Mouse (Mus musculus): ENCODE results near the gene Ptprd. TPM values are rescaled to one million over a fixed set of nuclear protein-coding genes. Genes with fewer than 3 reads are reported as not detected.

The Ptprd gene
- polyA plus RNA-seq, 2 experiments from 2014 or later, result not detected

DNA sequence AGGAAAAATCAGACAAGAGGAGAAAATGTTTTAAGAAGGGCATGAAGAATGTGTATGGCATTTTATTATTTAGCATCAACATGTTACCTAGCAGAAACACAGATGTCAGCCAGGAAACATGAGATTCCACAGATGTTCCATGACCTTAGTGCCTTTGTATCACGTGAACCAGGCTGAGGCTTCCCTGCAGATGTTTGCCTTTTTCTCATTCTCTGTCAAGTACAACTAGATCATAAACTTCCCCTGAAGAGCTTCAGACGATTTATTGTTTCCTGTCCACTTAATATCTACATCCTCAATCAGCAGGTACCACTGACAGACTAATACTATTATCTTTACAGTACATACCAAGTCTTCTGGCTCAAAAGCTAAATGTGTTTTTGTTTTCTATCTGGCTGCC, 1605.0 kb downstream of the Ptprd start:
- no peak for ATAC-seq

DNA sequence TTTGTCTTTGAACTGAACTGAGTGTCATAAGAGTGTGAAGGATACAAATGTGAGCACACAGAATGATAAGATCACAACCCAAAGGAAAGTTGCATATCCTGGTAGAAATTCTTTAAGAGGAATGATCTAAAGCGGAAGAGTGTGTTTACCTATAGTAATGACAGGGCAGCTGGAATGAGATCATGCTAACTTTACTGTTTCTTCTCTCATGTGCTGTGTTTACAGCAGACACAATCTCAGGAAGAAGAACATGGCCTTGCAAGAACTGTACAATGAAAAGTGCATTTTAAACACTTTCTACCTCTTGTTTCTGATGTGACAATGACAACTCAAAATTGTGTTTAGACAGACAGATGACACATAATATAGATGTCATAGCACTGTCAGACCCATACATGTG, 1621.0 kb downstream of the Ptprd start:
- ATAC-seq, result no peak

DNA sequence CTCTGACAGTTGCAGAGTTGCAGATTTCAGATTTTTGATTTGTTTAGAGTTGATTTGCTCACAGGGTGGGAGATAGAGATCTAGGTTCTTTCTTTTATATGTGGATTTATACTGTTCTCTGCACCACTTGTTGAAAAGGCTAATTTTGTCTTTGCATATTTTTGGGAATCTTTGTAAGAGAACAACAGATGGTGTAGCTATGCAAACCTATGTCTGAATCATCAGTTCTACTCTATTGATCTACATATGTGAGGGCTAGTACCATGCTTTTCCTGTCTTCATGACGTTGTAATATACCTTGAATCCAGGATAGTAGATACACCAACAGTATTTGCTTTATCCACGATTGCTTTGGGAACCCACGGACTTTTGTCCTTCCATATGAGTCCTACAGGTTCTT, 1628.7 kb downstream of the Ptprd start:
- no peak for ATAC-seq

DNA sequence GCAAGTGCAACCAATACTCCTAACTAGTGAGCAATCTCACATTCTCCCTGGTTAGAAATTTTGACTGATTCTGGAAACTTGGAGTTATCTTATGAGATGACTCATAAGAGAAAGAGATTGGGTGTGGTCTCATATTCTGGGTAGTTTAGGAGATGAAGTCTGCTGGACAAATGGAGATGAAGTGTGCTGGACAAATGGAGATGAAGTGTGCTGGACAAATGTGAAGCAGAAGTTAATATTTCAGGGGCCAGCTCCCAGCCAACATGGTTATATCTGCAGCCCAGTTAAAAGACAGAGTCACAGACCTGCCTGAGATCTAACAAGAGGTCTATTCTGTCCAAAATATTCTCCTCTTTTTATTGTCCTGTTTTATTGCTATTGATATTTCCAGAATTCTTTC, 1645.8 kb downstream of the Ptprd start:
- no peak for ATAC-seq

DNA sequence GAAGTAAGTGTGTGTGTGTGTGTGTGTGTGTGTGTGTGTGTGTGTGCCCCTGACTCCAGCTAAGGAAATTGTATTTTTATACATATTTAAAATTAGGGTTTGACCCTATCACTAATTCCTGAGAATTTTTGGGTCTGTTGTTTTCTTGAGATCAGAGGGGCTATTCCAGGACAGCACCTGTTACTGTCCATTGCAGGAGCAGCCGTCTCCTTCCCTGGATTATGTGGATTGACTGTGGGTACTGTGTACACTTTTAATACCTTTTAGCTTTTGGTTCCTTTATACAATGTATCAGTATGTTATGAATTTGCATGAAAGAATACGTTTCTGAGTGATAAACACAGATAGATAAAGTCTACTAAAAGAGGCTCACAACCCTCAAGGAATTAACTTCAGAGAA, 1670.0 kb downstream of the Ptprd start:
- no peak for ATAC-seq

DNA sequence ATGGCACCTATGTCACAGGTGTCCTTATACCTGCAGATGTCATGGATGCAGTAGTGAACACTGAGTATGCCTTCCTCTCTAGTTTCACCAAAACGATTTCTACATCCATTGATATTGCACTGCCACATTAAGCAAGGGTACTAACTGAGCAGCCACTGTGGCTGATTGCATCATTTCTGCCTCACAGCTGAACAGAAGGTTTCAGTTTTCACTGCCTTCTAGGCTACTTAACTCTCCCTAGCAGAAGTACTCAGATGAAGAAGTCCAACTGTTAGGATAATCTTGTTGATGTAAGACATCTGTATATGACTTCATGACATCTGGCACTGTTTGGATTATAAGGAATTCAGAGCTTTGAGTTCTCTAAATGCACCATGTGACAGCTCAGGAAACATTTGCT, 1678.8 kb downstream of the Ptprd start:
- no peak for ATAC-seq

DNA sequence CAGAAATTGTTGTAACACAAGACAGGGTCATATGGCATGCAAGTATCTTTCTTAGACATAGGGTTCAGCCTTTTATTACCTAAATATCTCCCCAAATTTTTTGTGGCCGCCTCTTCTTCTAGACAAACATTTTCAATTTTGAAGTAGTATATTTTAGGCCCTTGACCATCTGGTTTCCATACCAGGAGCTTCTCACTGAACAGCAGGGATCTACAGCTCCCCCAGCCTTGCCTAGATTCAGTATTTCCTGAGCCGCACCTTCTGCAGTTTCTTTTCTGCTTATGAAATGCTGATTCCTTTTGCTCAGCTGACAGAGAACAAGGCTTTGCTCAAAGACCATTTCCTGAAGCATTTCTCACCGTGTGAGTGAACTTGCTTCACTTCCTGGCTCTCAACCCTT, 1686.5 kb downstream of the Ptprd start:
- no peak for ATAC-seq

DNA sequence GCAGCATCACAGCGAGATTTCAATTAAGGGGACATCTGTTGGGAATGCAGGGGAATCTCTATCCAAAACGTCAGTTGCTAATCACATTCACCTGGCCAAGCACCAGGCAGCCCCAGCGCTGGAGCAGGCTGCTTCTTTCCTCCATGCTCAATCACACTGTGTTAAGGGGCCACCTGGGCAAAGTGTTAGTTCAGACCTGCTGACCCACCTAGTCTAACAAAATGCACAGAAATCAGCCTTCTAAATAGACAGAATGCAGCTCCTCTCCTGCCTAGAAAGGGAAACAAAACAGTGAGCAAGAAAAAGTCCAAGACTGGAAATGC, 1708.5 kb downstream of the Ptprd start:
- ATAC-seq, result no peak

DNA sequence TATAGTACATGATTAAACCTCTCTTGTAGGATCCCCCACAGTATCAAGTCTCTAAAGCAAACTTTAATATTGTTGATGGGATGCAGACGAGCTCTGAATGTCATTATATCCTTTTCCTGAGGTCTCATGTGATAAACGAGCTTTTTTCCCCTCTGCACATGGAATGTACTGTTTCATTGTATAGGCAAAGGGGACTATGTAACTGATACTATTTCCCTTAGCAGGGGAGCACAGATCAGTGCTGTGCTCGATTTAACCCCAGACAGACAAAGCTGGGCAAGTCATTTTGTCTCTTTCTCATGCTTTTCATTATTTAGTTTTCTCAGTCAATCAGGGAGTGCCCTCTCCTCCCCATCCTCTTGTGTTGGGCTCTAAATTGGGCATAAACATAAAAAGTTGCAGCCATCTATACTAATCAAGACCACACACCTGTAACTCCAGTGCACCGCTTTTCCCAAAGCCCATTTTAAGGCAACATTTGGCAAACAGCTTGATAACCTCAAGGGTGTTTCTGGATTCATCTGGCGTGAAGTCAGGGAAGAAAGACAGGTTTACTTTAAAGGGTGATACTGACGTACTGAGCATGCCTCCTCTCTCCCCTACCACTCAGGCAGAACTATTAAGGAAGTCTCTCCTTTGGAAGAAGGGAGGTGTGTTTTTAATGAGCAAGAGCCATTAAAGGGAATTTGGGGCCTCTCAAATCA, 1709.0 kb downstream of the Ptprd start:
- ATAC-seq, result no peak

DNA sequence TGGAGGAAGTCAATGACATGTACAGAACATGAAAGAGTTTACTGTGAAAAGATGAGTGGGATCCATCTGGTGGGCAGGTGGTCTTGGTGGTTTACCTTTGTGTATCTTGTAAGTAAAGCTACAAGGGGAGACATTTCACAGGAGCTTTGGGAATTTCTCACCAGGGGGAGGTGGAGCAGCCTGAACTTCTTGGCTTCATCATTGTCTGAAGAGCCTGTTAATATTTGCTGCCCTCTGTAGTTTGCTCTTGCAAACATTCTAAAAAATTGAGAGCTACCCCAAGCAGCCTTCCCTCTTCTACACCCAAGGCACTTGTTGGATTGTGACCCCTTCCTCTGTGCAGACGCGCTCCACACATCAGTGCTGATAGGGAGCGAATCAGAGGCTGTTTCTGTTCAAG, 1725.9 kb downstream of the Ptprd start:
- no peak for ATAC-seq

DNA sequence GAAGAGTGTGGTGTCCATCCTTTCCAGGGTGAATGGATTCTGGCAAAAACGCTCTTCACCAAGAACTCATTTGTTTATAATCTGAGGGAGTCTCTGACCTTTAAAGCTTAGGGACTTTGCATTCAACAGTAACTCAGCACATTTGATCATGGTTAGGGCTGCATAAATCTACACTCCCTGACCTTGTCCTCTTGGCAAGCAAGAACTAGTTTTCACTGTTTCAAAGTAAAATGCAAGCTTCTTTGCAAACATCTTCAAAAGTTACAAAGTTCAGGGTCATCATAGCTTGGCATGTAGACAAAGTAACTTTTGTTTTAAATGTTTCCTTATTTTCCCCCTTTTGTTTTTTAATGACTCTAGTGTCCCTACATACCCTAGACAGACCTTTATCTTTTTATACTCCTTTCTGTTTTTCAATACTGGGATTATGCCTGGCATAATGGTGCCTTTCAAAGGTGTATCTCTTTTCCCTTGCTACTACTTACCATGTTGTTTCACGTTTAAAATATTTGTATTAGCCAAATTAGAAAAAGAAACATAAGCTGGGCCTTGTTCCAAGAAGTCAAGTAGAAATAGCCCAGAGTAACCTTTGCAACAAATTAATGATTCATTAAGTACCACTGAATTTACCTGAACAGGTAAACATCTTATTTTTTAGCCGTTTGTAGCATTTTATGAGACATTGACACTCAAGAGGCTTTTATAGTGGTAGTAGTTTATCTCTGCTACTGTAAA, 1743.2 kb downstream of the Ptprd start:
- no peak for ATAC-seq

DNA sequence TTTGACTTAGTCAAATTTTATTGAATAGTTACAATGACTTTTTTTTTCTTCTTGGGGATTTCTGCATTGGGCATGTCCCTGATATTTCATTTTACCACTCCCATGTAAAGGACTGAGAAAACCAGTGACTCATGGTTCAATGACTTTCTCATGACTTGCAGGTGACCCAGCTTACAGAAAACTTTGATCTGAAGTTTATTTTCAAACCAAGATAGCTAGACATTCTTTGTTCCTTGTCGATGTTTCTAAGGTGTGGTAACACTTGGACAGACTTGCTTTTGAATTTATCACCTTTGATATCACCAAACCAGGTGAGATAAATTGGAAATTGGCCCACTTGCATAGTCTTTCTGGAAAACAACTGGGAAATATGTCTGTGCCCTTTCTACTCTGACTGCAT, 1747.1 kb downstream of the Ptprd start:
- no peak for ATAC-seq

DNA sequence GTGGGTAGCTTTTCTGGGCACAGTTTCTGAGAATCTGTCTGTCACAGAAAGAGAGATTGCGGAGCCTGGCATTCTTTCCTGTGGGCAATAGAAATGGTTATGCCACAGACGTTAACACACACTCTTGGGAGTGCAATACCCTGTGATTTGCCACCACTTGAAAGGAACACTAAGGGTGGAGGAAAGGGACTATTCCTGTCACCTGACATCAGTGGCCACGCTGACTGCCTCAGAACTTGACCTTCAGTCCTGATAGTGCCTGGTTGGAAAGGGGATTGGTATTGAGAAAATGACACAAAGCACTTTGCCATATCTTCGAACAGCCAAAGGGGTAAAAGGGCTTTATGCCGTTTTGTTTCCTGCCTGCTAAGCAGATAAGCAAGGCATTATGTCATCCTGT, 1750.4 kb downstream of the Ptprd start:
- ATAC-seq, result no peak

DNA sequence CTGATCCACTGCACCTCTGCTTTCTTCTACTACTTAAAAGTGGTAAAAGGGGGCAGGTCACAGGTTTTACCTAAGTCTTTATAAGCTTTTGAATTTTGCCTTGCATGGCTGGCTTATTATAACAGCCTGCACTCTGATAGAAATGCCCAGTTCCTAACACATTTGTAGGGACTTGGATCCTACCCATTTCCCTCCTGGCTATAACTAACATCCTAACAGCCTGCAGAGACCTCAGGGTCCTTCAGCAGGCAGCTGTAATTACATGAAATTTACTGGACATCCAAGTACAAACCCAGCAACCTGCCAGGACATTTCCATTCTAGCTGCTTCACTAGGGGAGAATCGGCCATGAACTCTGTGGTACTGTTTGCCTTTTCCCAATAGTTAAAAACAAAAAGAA, 1751.2 kb downstream of the Ptprd start:
- ATAC-seq, result no peak

DNA sequence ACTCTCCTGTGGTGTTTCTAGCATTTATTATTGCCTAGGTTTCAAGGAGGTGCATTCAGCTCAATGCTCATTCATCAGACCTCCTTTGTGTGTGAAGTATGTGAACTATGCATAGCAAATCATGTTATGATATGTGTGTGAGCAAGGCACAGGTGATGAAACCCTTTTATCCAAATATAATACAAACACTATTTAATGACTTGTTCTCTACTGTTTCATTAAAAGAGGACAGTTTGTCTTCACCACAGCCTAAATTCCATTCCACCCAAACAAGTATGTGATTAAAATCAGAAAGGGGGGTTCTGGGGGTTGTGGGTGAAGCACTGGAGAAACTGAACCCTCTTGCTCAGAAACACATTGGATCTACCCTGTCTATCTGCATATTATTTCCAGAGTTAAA, 1752.1 kb downstream of the Ptprd start:
- ATAC-seq, result no peak

DNA sequence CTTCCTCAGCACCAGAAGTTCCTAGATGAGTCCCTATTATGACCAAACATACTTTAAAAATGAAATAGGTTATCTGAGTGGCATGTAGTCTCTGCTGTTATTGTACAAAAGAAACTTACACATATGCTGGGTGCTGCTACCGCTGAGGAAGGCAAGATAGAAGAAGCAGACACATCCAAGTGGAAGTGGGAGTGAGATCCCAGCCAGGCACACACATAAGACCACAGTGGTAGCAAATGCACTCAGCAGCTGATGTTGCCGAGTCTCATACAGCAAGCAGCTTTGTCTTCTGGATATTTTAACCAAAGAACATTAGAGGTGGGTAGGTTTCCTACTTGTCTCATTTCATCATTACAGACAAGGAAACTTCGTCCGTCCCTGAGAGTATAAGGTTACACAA, 1759.5 kb downstream of the Ptprd start:
- no peak for ATAC-seq

DNA sequence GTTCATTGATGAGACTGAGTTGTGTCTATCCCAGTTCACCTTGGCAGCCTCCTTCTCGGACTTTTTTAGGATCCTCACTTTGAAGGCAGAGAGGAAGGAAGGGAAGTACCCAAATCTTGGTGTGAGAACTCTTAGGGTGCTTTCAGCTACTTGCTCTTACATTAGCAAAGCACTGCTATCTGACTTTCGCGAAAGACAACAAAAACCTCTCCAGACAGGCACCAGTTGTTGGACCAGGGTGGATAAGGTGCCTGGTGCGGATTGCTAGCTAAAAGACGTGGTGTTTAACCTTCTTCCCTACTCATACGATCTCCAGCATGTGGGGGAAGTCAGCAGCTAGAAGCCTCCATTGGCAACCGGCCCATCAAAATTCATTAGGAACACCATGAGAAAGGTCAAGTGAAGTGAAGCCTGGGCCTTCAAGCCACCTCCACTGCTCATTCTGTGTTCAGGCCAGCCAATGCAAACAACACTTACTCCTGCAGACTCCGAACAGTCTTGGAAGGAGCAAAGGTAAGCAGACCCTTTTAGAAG, 1760.7 kb downstream of the Ptprd start:
- no peak for ATAC-seq

DNA sequence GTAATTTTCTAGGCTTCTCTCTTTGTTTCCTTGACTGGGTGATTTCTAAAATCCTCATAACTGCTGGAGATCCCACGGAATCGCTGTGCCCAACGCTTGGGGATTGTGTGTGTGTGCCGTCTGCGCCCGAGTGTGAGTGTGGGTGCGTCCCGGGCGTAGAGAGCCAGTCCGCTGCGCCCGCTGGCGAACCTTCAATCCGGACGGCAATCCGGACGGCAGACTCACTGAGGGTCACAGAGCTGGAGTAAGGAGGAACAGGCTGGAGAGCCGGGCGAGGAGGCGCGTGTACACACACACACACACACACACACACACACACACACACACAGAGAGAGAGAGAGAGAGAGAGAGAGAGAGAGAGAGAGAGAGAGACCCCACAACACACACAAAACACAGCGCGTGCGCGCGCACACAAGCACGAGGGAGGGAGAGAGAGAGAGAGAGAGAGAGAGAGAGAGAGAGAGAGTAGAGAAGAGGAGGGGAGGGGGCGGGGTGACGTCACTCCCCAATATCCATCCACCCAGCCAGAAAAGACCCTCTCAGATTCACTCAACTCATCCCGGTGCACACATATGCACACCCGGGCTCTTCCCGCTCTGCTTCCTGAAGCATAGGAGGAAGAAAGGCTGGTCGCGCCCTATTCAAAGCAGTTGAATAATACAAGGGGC, 1761.3 kb downstream of the Ptprd start:
- no peak for ATAC-seq

DNA sequence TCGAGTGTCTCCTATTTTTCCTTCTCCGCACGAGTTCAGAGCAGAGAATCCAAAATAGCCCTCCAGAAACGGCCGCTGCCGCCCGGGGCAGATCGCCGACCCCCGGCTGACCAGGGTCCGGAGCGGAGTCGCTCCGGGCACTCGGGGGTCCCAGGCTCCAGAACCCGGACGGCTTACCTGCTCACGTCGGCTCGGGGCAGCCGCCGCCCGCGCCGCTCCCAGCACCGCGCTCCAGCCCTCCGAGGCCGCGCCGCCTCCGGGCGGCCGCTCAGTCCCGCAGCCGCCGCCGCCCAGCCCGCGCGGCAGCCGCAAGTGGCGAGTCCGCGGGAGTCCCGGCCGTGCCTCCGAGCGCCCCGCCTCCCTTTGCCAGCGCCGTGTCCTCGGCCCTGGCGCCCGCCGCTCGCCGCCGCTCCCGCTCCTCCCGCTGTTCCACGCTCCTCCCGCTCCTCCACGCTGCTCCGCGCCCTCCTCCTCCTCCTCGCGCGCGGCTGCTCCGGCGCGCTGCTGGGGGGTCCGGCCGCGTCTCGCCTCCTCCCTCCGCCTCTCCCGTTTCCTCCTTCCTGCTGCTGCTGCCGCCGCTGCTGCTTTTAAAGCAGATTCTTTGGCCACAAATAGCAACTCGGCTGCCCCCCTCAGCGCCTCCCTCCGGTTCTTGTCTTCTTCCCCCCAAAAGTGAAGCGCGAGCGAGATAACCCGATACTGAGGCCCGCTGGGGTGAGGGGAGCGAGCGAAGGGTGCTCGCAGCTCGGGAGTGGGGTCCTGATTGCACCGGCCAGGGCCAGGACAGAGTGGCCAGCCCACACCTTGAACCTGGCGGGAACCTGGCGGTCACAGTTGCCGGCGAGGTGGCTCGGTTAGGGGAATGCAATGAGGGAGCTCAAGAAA, 1762.1 kb downstream of the Ptprd start:
- ATAC-seq, result no peak

DNA sequence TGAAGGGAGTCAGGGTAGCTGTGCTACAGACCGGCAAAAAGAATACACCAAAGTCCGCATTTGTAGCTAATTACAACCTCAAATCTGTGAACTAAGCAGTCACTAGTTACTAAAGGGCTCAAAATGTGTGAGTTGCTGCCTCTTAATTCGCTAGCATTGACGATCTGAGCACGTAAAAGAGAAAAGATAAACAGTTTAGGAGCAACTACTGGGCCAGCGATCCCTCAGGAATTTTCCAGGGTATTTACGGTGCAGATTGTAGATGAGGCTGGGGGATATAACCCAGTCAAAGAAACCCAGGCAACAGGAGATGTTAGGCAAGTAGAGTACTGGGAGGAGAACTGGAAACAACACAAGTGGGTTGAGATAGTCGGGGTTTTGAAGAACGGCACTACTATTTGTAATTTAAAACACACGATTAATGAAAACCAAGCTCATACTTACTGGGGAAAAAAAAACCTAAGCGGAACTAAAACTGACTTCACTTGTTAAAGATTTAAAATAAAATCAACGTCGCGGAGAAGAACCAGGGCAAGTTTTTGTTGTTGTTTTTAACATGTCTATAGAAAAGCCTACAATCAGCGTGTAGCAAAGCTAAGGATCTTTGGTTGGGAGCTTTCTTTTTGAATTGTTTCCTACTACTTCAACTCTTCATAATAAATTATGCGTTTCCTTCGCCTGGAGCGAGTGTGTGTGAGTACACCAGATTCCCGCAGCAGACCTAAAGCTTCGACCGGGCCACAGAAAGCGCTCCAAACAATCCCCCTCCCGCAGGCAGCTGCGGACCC, 1762.9 kb downstream of the Ptprd start:
- ATAC-seq, result no peak

DNA sequence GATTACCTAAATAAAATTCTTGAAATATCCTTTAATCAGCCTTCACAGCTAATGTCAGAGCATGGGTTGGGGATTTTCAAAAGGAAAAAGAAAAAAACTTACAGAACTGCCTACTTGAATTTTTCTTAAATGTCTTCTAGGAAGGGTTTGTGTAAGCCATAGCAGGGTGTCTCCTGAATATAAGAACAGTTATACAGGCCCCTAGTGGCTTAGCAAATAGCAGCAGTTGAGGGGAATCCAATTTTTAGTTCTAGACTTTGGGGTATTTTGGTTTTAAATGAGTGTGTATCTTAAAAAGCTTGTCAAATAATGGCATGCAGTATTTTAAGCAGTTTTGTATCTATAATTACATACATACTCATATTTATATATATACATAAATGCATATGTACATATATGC, 1764.4 kb downstream of the Ptprd start:
- ATAC-seq, result no peak

DNA sequence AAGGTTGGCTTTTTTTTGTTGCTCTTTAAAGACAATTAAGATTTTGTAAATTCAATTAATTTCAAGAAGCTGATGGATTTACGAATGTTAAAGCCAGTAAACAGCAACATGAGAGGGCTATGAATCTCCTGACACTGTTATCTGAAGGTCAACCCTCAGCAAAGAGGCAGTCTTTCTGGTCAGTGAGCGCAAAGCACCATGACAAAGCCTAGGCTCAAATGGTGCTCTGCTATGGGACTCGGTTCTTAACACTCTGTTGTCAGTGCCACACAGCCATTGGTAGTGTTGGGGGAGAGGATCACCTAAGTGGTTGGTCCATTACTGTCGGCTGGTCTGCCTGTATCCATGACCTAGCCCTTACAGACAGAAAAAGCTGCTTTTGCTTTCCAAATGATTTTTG, 1767.0 kb downstream of the Ptprd start:
- ATAC-seq, result no peak
